Mouse (Mus musculus) brain, embryonic 14.5 days (tissue): ENCODE measurements at regions not wholly inside any gene's neighbourhood (a gene's known extent, or its start where the extent isn't known, plus 50 kb on each side); places are given as distances from the start of the nearest gene placed in this dataset.

Source experiments
- CTCF ChIP-seq: fragments of 200-500 bp; IDR thresholded peaks from 2 replicates; pipeline ENCODE4 v1.5.1; 2012; ENCODE audit warnings: inconsistent platforms, mild to moderate bottlenecking, moderate library complexity, borderline replicate concordance; ENCODE audit not compliant: insufficient read depth, insufficient read length; ENCODE audit errors: extremely low read depth
- POLR2A ChIP-seq: fragments of 200-500 bp; IDR thresholded peaks from 2 replicates; pipeline ENCODE4 v1.6.1; 2012; ENCODE audit warnings: mild to moderate bottlenecking, inconsistent platforms, borderline replicate concordance; ENCODE audit not compliant: poor library complexity, insufficient read depth, insufficient read length, severe bottlenecking; ENCODE audit errors: extremely low read depth

DNA sequence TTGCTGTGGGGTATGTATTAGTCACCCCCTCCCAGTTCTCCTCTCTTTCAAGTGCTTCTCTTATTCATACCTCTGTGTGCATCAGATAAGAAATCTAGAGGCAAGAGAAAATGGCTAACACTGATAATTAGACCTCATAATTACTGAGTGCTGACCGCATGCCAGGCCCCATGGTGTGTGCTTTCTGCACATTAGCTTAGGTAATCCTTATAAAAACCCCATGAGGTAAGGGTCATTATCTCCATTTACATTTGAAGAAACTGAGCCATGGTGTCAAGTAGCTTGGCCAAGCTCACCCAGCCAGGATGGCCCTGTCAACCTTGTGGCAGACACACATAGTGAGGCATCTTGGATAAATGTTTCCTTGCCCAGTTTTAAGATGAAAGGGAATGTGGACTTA, 746.8 kb upstream of the Pou3f2 start:
- no peak for TF ChIP-seq CTCF
- TF ChIP-seq POLR2A, result no peak
